Mouse (Mus musculus): ENCODE measurements at regions not wholly inside any gene's neighbourhood (a gene's known extent, or its start where the extent isn't known, plus 50 kb on each side); places are given as distances from the start of the nearest gene placed in this dataset.

GRCm38 (mm10) chrX:76680890-76681289 lies 78.2 kb upstream of the Cldn34d start:
- peak; percentile 7 for DNase-seq (ENCODE audit: low read depth, low spot score)
